Mouse (Mus musculus): ENCODE measurements around the gene Acin1. TPM values are rescaled to one million over a fixed set of nuclear protein-coding genes. Genes with fewer than 3 reads are reported as not detected.
A peak's percentile ranks its signal among the peaks of the same experiment; 100 is the strongest.

The Acin1 gene
- total RNA-seq, 2 experiments from 2014 or later = 126 to 237 TPM

GRCm38 (mm10) chr14:54592319-54592934 is 94.3 kb downstream of the Acin1 start:
- intact Hi-C loops (cut with DNase I) = no loop called here
- DNase-seq (ENCODE audit: low spot score in 2 of 2) = peak; percentile 57 to 64

Small RNA genes lying within 50 kb of the gene (microRNA-seq; reads per million reads assigned to microRNA genes)
- gene Mir686 (not detected), gene Mir6948 (1.5 reads per million)

Other genes starting within 250 kb of the Acin1 start
- 10 to 100 TPM; 24.1 to 24.4 TPM for gene Lrp10, start 222.8 kb downstream of the Acin1 start, total RNA-seq (2021)
- 1 to 10 TPM; 7.0 to 7.7 TPM for gene Rem2, start 210.8 kb downstream of the Acin1 start, total RNA-seq (2021)
- 10 to 100 TPM; 47.7 to 58.0 TPM for gene Prmt5, start 169.4 kb downstream of the Acin1 start, total RNA-seq (2021)
- 1 to 10 TPM; 1.6 to 4.7 TPM for gene Haus4, start 132.3 kb downstream of the Acin1 start, total RNA-seq (2021)
- 1 to 10 TPM; 1.5 to 2.0 TPM for gene Ajuba, start 109.4 kb downstream of the Acin1 start, total RNA-seq (2021)
- gene 4931414P19Rik, start 80.9 kb downstream of the Acin1 start, total RNA-seq (2021) = 1 to 10 TPM; 6.6 to 8.4 TPM
- gene Psmb5, start 68.9 kb downstream of the Acin1 start, total RNA-seq (2021) = 100 to 1,000 TPM; 164 to 176 TPM
- under 1 TPM; 0.27 to 0.30 TPM for gene Psmb11, start 65.5 kb downstream of the Acin1 start, total RNA-seq (2021)
- gene Gm17606, start 46.0 kb downstream of the Acin1 start, total RNA-seq (2021) = not detected
- gene Cdh24, start 45.6 kb downstream of the Acin1 start, total RNA-seq (2021) = 1 to 10 TPM; 7.0 to 9.6 TPM
- gene 1700123O20Rik, start 715 bp downstream of the Acin1 start, total RNA-seq (2021) = 10 to 100 TPM; 22.6 to 23.1 TPM
- not detected for gene Gm29776, start 11.9 kb upstream of the Acin1 start, total RNA-seq (2021)
- gene Cebpe, start 25.2 kb upstream of the Acin1 start, total RNA-seq (2021) = not detected
- 10 to 100 TPM; 54.7 to 64.8 TPM for gene Slc7a8, start 95.0 kb upstream of the Acin1 start, total RNA-seq (2021)
- gene Rnf212b, start 127.2 kb upstream of the Acin1 start, total RNA-seq (2021) = not detected
- 10 to 100 TPM; 15.9 to 22.1 TPM for gene Homez, start 184.0 kb upstream of the Acin1 start, total RNA-seq (2021)
- gene Ppp1r3e, start 190.6 kb upstream of the Acin1 start, total RNA-seq (2021) = 10 to 100 TPM; 15.2 to 17.2 TPM
- 100 to 1,000 TPM; 131 to 145 TPM for gene Bcl2l2, start 196.4 kb upstream of the Acin1 start, total RNA-seq (2021)
- gene Gm20521, start 196.5 kb upstream of the Acin1 start, total RNA-seq (2021) = not detected
- gene Pabpn1, start 205.6 kb upstream of the Acin1 start, total RNA-seq (2021) = 100 to 1,000 TPM; 194 to 280 TPM
- 100 to 1,000 TPM; 618 to 651 TPM for gene Slc22a17, start 226.2 kb upstream of the Acin1 start, total RNA-seq (2021)
- 1 to 10 TPM; 7.1 to 7.3 TPM for gene Efs, start 239.2 kb upstream of the Acin1 start, total RNA-seq (2021)
- gene Il25, start 245.8 kb upstream of the Acin1 start, total RNA-seq (2021) = not detected
- gene Cmtm5, start 249.3 kb upstream of the Acin1 start, total RNA-seq (2021) = 10 to 100 TPM; 56.6 to 59.4 TPM